Mouse (Mus musculus) embryonic stem cell, embryonic (primary cell): ENCODE measurements at regions not wholly inside any gene's neighbourhood (a gene's known extent, or its start where the extent isn't known, plus 50 kb on each side); places are given as distances from the start of the nearest gene placed in this dataset.

Source experiments
- CTCF ChIA-PET, 4 experiments: fragments of 300-600 bp in 2 of 4; fragments of 350-600 bp in 2 of 4; sonication (Branson Sonifier 250); formaldehyde crosslinking; loops; one replicate each; lab custom pipeline; 2022; ENCODE audit warnings: inconsistent platforms in 2 of 4; lab: Charles Lee
- POLR2A ChIA-PET, 4 experiments: fragments of 300-600 bp in 2 of 4; fragments of 350-600 bp in 2 of 4; sonication (Branson Sonifier 250); formaldehyde crosslinking; loops; one replicate each; lab custom pipeline; 2022; ENCODE audit warnings: antibody characterized with exemption in 4 of 4, inconsistent platforms in 1 of 4; lab: Charles Lee

DNA sequence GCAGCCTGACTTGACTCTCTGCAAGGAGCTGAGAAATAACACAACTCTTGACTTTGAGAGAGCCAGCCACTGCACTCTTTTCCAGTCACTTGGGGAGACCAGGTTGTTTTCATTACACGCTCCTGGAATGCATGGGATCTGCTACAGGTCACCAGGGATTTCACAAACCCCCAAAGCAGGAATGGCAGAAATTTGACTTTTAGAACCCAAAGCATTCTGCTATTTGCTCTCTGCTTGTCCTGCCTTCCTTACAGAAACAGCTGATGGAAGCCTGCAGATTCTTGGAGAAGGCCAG is 160.2 kb downstream of the 1500009L16Rik start:
- ChIA-PET POLR2A (no interaction called here), CTCF (no interaction called here)

DNA sequence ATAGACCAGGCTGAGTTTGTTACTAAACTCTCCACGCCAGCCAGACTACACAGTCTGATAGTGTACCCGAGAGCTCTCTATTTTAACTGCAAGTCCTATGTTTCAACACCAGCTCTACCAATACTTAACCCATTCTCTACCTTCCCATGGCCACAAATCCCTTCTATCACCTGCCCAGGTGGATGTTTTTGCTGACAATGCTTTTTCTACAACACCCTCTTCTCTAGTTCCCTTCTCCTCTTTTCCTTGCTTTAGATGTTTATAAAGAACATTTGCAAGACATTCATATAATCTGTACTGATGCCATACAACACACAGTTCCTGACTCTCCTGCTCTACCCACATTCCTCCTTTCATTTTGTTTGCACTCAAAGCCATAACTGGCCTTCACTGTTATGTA is 161.9 kb downstream of the 1500009L16Rik start:
- POLR2A ChIA-PET: no interaction called here

DNA sequence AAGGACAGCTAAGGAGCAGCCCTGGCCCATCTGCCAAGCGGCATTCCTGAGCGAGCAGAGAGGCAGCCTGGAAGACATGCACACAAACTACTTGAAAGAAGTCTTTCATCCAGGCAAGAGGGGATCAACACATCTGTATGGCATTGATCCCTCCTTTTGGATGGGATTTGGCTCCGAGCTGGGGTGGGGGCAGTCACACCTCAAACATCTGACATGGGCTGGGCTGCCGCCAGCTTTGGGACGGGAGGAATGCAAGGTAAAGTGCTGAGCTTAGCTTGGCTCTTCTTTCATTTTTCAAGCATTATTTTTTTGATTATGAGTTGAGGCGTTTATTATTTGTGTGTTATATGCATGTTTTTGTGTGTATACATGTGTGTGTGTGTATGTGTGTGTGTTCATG is 165.9 kb downstream of the 1500009L16Rik start:
- POLR2A ChIA-PET: no interaction called here
- CTCF ChIA-PET: no interaction called here

More for the DNA sequence above, 161.9 kb downstream of the 1500009L16Rik start:
- CTCF ChIA-PET: interaction anchor here in 1 of 4 experiments (0.8 kb wide), 1 partner anchor 604 kb away, joined by 3 read pairs; no protein-coding TSS in a partner anchor

DNA sequence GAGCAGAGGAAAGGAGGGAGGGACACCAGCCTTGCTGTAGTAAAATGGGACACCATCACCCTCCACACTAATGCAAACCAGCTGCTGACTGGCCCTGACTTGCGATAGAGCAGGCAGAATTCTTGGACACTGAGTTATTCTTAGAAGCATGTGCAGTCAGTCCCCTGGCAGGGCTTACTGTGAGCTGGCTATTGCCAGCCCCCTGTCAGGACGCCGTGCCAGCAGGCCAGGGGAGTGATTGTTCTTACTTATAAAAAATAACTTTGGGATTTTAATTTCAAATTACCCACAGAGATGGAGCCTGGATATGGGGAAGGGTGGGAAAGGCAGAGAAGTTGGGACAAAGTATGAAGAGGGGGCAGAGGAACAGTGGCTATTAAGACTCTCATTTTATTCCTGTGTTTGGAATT is 173.1 kb downstream of the 1500009L16Rik start:
- ChIA-PET POLR2A (no interaction called here), CTCF (no interaction called here)

DNA sequence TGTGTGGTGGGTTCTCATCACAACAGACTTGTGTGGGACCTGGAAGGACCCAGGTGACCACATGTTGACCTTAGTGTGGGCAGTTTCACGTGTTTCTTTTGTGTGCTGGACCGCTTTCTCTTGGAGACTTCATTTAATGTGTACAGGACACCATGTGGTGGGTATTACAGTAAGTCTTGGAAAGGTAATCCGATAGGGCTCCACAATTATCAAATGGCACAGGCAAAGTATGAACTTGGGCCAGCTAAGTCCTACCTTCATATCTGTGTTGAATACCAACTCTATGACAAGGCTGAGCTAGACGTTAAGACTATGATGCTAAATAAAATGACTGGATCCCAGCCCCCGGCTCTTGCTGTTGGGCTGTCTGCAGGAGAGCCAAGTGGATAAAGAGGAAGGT is 173.5 kb downstream of the 1500009L16Rik start:
- ChIA-PET POLR2A (interaction anchor here in 1 of 4 experiments (0.6 kb wide), 1 partner anchor 437 kb away, joined by 3 read pairs; no protein-coding TSS in a partner anchor), CTCF (no interaction called here)

DNA sequence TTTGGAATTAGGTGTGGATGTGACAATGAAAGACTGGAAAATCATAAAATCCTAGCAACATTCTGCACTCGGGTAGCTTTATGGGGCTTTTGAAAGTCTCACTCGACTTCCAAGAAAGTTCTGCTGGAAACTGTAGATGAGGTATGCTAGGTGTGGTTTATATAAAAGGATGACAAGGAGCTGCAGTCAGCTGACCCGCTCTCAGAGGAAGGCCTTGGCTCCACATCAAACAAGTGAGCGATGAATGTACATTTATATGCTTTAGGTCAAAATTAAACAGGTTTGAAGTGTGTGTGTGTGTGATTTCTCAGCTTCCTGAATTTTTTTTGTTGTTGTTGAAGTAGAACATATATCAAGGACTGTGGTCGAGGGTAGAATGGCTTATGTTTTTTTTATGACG is 174.9 kb downstream of the 1500009L16Rik start:
- POLR2A ChIA-PET: interaction anchor here in 2 of 4 experiments (0.6 to 0.7 kb wide), 3 partner anchors 24 to 361 kb away, joined by 3 to 4 read pairs (median 4); no protein-coding TSS in a partner anchor
- CTCF ChIA-PET: interaction anchor here in 1 of 4 experiments (0.7 kb wide), 1 partner anchor 835 kb away, joined by 3 read pairs; no protein-coding TSS in a partner anchor

DNA sequence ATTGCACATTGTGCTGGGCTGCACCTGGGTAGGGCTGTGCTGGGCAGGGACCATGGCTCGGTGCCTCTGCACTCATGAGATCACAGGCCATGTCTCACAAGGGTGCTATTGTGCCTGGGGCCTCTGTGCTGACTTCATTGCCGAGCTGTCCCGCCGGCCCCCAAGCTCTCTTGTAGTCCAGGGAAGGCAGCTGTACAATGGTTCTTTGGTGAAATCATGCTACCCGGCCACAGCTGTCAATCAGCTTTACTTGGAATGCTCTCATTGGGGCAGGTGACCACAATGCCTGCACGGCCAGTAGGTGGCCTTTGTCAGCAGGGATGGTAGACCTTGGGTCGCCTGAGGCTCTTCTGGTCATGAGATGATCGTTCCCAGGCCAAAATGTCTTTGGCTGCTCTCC is 184.1 kb downstream of the 1500009L16Rik start:
- POLR2A ChIA-PET: no interaction called here

DNA sequence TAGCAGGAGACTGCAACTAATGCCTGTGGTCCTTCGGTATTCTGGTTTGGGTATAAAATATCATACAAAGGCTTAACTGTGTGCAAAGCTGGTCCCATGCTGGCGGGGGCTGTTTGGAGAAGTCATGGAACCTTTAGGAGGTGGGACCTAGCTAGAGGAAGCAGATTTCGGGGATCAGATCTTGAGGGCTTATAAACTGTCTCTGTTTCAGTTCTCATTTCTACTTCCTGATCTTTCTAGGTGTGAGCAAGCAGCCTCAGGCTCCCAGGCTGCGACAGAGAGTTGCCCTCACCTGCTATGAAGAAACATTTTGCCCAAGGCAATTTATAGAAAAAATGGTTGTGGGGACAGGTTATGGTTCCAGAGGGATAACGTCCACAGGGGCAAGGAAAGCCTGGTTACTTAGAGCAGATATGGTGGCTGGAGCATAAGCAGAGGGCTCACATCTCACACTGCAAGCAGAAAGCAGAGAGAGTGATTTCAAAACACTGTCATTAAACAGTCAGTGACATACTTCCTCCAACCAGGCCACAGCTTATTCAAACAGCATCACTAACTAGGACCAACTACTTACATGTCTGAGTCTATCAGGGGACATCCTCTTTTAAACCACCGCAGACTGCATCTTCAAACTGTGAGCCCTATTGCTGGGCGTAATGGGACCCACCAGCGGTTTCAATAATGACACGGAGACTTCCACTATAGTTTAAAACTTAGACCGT is 188.1 kb downstream of the 1500009L16Rik start:
- ChIA-PET CTCF (interaction anchor here in 1 of 4 experiments (0.6 kb wide), 1 partner anchor 1098 kb away, joined by 3 read pairs; no protein-coding TSS in a partner anchor), POLR2A (interaction anchor here in 1 of 4 experiments (1.0 kb wide), 1 partner anchor 8 kb away, joined by 3 read pairs; no protein-coding TSS in a partner anchor)

More for the DNA sequence above, 184.1 kb downstream of the 1500009L16Rik start:
- CTCF ChIA-PET: no interaction called here

DNA sequence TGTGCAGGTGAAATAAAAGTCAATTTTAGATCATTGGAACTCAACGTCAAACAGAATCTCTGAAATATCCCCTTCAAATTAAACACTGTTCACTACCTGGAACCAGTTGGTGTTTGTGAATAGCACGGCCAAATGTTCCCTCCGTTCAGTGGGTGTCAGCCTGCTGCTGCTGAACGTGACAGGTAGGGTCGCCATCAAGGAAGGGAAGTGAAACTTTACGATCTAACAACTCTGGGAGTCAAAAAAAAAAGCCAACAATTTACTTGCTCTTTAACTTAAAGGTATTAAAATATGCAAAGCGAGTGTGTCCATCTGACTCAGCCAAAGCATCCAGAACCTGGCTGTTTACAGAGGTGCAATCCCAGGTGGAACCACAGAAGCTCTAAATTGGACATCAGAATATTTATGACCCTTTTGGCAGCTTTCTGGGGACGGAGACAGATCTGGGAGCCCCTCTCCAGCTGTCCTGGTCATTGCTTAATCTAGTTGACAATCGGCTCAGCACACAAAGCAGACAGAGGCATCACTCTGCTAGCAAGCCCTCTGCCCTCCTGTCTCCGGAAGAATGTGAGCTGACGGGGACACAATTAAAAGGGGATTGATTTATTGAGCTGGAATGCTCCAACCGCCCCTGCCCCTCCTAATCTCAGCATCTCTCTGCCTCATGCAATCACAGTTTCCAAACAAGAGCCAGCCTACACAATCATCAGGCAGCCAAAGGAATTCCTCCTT is 191.9 kb downstream of the 1500009L16Rik start:
- CTCF ChIA-PET: no interaction called here
- POLR2A ChIA-PET: no interaction called here

DNA sequence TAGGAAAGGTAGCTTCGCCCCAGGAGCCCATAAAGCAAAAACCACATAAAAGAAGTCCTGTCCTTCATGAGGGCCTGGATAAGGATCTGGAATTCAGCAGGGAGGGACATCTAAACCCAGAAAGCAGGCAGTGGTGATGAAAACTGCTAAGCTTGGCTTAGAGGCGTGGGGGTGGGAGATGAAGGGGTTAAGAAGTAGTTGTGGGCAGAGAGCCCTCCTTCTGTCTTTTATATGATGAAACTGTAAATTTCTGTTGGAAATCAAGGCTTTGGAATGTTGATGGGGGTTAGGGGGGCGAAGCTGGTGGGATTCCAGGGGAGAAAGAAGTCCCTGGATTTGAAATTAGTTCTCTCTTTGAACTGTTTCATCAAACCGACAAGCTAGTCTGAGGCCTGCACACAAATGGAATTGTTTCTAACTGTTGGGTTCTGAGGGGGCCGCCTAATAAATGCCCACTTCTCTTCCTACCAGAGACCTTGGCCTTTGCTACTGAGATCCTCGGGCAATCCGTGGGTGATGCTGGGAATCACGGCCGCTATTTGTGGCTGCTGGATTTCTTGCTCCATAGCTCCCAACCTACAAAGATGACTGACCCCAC is 192.6 kb downstream of the 1500009L16Rik start:
- CTCF ChIA-PET: no interaction called here
- POLR2A ChIA-PET: no interaction called here

DNA sequence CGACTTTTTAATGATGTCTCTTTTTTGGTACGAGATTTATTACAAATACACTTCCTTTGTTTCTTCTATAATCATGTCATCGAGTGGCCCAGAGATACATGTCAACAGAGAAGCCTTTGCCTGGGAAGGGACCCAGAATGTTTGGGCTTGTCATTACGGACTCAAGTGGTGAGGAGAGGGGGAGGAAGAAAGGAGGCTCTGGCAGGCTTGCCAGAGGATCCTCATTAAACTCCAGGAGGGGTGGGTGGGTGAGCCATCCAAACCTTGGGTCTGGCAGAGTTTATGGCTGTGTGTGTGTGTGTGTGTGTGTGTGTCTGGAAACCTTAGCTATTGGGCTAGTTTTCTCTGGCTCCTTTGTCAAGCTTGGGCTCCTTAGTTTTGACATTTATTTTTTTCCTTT is 204.3 kb downstream of the 1500009L16Rik start:
- CTCF ChIA-PET: no interaction called here
- POLR2A ChIA-PET: no interaction called here

DNA sequence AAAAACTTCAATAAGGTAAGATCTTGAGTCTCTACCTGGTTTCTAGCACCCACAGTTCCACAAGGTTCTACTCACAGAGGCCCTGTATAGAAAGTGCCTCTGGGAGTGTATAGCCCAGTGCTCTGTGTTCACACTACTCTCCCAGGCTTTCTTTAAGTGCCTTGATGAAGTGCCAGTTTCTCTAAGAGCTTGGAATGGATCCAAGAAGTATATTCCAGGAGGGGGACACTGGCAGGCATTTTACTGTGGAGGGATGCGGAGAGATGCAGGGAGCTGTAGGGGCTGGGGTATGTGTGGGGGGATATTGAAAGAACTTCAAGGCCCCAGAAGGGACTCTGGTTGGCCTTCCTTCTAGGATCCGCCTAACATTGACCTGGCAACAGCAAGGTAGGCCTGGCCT is 204.9 kb downstream of the 1500009L16Rik start:
- CTCF ChIA-PET: no interaction called here
- POLR2A ChIA-PET: no interaction called here

DNA sequence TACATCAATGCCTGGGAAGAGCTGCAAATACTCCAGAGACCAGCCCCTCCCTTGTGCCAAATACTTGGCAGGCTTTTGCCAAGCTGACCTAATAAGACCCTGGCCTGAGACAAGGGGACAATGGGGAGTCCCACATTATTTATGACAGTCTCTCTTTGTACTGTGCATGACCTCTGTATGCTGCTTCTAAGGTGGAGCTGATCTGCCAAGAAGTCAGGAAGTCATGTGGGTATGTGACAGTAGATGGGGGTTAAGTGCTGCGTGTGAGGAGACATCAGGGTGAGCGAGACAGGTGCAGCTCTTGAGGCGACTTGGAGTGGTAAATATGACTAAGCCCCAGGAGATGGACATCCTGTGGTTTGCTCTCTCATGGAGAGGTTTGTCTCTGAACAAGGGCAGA is 209.1 kb downstream of the 1500009L16Rik start:
- ChIA-PET POLR2A (no interaction called here), CTCF (no interaction called here)

DNA sequence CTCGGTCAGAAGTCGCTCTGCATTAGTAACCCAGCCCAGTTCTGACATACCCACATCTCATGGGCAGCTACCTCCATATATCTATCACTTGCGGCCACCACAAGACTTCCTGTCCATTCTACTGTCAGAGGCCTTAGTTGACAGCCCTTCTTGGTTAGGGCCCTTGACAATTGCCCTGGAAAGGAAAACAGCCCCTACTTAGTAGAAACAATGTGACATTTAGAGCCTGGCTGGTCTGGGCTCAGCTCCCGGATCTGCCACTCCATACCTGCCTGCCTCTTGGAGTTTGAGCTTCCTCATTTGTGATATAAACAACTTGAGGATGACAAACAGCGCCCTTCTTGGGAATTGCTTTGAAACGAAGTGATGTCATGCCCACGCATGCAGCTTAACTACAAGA is 210.5 kb downstream of the 1500009L16Rik start:
- ChIA-PET POLR2A (no interaction called here), CTCF (interaction anchor here in 1 of 4 experiments (0.7 kb wide), 1 partner anchor 87 kb away, joined by 3 read pairs; no protein-coding TSS in a partner anchor)

DNA sequence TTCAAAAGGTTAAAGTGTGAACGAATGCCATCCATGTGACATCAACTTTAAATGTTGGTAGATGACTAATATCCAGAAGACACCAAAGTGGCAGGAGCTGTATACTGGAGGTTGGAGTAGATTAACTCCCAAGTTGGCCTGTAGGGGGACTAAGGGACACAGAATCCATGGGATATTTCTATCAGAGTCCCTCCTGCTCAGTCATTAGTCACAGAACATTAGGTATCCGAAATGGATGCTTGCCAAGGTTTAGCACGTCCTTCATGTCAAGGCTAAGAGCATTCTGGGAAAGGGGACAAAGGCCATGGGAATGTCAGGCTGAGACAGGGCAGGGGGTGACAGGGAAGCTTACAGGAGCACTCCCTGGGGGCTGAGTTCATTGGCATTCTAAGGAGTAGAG is 211.8 kb downstream of the 1500009L16Rik start:
- POLR2A ChIA-PET: no interaction called here
- CTCF ChIA-PET: interaction anchor here in 3 of 4 experiments (0.6 to 1.2 kb wide), 3 partner anchors 9 to 131 kb away, joined by 3 read pairs; no protein-coding TSS in a partner anchor

DNA sequence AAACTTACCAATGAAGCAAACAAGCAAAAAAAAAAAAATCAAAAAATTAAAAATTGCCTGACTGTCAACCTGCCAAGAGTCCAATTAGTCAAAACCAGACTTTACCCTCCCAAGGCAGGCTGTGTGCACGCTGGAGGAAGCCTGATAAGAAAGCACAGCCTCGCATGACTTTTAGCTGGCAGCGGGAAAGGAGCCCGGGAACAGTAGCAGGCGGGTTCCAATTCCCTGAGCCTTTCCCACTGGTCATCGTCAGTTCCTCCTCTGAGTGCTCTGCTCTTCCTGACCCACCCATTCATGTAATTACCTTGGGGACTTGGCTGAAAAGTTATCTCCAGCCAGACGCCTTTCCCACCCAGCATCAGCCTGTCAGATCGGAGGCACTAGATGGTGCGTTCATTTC is 214.5 kb downstream of the 1500009L16Rik start:
- CTCF ChIA-PET: interaction anchor here in 1 of 4 experiments (0.9 kb wide), 1 partner anchor 83 kb away, joined by 3 read pairs; no protein-coding TSS in a partner anchor
- POLR2A ChIA-PET: no interaction called here

DNA sequence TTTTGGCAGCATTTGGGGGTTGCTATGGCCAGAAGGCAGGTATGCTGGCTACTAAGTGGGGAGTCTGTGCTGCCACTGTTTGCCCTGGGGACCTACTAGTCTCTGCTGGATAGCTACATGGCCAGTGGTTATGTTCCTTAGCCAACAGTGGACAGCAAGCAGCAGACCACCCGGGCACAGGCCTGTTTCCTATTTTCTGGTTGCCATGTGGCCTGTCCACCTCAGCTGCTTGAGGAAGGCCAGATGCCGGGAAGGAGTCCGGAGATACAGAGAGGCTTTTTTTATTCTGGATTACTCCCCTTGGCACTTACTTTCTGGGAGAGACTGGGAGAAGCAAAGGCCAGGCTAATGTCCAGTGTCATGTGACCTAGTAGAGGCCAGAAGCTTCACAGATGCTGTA is 219.4 kb downstream of the 1500009L16Rik start:
- POLR2A ChIA-PET: no interaction called here
- CTCF ChIA-PET: no interaction called here

DNA sequence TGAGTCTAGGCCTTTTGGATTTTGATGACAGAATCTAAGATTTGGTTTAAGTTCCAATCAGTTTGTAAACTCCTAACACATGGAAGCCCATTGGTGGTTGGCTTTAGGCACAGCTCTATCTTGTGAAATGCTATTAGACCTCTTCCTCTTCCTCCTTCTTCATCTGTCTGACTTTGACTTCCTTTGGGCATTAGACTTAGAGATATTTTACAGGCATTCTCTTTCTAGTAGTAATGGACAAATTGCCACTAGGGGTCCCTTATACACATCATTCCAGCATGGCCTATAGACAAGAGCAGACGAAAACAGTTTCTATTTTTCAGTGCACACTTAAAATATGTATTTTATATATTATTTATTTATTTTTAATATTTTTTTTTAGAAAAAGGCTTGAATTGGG is 221.5 kb downstream of the 1500009L16Rik start:
- CTCF ChIA-PET: no interaction called here
- POLR2A ChIA-PET: interaction anchor here in 1 of 4 experiments (0.6 kb wide), 1 partner anchor 161 kb away, joined by 3 read pairs; no protein-coding TSS in a partner anchor

DNA sequence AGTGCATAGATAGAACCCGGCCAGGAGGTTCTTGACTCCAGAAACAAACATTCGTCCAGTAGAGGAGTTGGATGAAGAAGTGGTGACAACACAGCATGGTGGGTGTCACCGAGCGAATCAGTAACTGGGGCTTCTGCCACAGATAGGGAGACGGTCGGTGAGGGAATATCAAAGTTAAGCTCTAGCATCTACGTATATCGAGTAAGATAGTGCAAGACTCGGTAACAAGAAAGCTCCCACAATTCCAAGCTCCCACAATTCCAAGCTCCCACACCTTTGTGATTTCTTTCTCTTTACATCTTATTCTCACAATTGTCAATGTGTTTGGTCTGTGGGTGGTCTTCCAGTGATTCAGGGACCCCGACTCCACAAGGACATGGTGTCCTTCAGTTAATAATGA is 222.2 kb downstream of the 1500009L16Rik start:
- POLR2A ChIA-PET: interaction anchor here in 1 of 4 experiments (1.6 kb wide), 1 partner anchor 17 kb away, joined by 3 read pairs; no protein-coding TSS in a partner anchor

More for the DNA sequence above, 222.2 kb downstream of the 1500009L16Rik start:
- CTCF ChIA-PET: no interaction called here
